Mouse (Mus musculus) midbrain, embryonic 14.5 days (tissue): ENCODE measurements around the gene Il17a. TPM values are rescaled to one million over a fixed set of nuclear protein-coding genes. Genes with fewer than 3 reads are reported as not detected.

Experiments
- ATAC-seq: fragments of 200-750 bp; cut with Nextera tagmentation; 2 replicates; pipeline ENCODE4 v1.8.0; 2017; ENCODE audit warnings: moderate number of reproducible peaks, moderate library complexity; ENCODE audit not compliant: low FRiP score, low TSS enrichment
- DNase-seq: peaks from one replicate; pipeline ENCODE4 v3.0.0-alpha.2; 2015
- H3K27ac ChIP-seq: fragments of 300-500 bp; sonication (generic); replicated peaks from 2 replicates; pipeline ENCODE4 v1.5.1; 2014; ENCODE audit warnings: mild to moderate bottlenecking, low read depth, low read length, moderate library complexity
- H3K27me3 ChIP-seq: fragments of 300-500 bp; sonication (generic); 2 replicates; pipeline ENCODE4 v1.6.1; 2014; ENCODE audit warnings: low read length, control low read depth, mixed read lengths; ENCODE audit not compliant: control insufficient read depth, insufficient read depth
- H3K36me3 ChIP-seq: fragments of 300-500 bp; sonication (generic); 2 replicates; pipeline ENCODE4 v1.6.1; 2014; ENCODE audit warnings: low read length, control low read depth; ENCODE audit not compliant: control insufficient read depth, insufficient read depth
- H3K4me1 ChIP-seq: fragments of 300-500 bp; sonication (generic); 2 replicates; pipeline ENCODE4 v1.6.1; 2014; ENCODE audit warnings: mild to moderate bottlenecking, antibody characterized with exemption, low read length, control low read depth; ENCODE audit not compliant: control insufficient read depth, insufficient read depth
- H3K4me2 ChIP-seq: fragments of 300-500 bp; sonication (generic); 2 replicates; pipeline ENCODE4 v1.6.1; 2014; ENCODE audit warnings: mild to moderate bottlenecking, low read length, moderate library complexity
- H3K4me3 ChIP-seq: fragments of 300-500 bp; sonication (generic); replicated peaks from 2 replicates; pipeline ENCODE4 v1.5.1; 2014; ENCODE audit warnings: low read depth, low read length
- H3K9ac ChIP-seq: fragments of 300-500 bp; sonication (generic); replicated peaks from 2 replicates; pipeline ENCODE4 v1.6.1; 2014; ENCODE audit warnings: mild to moderate bottlenecking, low read length, moderate library complexity
- H3K9me3 ChIP-seq: fragments of 300-500 bp; sonication (generic); 2 replicates; pipeline ENCODE4 v1.6.1; 2016; ENCODE audit warnings: low read length, control low read depth, mixed read lengths; ENCODE audit not compliant: control insufficient read depth
- WGBS: fragments of 180-500 bp; shearing (Covaris S2); extraction: QIAGEN DNeasy Blood & Tissue Kit; methylation state at CpG from one replicate; pipeline ENCODE4 v1.1.7; 2014; 5-methylcytosine and 5-hydroxymethylcytosine counted together
- polyA plus RNA-seq: library from polyadenylated mRNA; unstranded; fragments of >200 nt; fragmentation: Nextera tagmentation; extraction: Ambion mirVana; gene quantifications from 2 replicates; pipeline ENCODE4 v1.2.1, GENCODE M21; 2014

The Il17a gene
- not detected in 2 replicates for polyA plus RNA-seq

DNA sequence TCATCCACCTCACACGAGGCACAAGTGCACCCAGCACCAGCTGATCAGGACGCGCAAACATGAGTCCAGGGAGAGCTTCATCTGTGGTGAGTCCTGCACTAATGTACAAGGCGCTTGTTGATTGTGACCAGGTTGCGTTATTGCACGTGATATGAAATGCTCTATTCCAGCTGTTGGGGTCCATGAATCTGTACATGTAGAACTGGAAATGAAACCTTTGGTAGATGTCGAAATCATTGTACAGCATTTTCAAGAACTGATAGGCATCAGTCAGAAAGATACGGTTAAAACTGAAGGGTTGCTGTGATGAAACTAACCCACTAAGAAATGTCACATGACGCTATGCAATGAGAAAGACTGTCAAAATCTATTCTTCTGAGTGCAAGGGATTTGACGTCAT lies at the start of gene Il17a:
TSS of gene Il17a (plus strand) at position 3 of the 400 bp plus-strand sequence.
- H3K36me3 ChIP-seq, result no peaks in the 10 kb centered on the region
- H3K27ac ChIP-seq, result no peak within 1 kb of the TSS
- H3K9ac ChIP-seq, result no peak within 1 kb of the TSS
- H3K4me1 ChIP-seq, result no peaks in the 10 kb centered on the region
- no peaks in the 10 kb centered on the region for H3K27me3 ChIP-seq
- ATAC-seq (no peak), DNase-seq (no peak)
- no peak within 1 kb of the TSS for H3K4me3 ChIP-seq
- WGBS, result 94% methylated on average over 10 of the region's 10 CpGs
- 0 out of 2 replicates have a peak, but pooled peaks cover 5% of the 10 kb centered on the region for H3K9me3 ChIP-seq
- no peak within 1 kb of the TSS for H3K4me2 ChIP-seq

DNA sequence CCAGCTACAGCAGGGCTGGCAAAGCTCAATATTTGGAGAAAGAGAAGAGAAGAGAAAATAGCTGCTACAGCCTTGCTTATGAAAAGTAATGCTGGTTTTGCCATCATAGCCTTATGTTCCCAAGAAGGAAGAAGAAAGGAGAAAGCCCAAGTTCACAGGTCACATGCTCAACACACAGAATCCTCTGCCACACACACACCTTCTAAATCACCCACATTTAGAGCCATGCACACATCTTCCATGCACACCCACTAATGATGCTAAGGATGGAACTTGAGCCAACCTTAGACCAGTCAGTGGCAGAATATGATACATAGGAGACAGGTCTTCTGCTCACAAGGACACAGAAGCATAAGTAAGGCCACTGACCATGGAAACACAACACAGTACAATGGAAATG lies 47.9 kb upstream of the Il17a start:
- Histone ChIP-seq H3K9ac (no peak overlapping the region), H3K27ac (no peak overlapping the region), H3K36me3 (no peaks in the 10 kb centered on the region), H3K9me3 (no peaks in the 10 kb centered on the region), H3K4me2 (no peak overlapping the region), H3K4me1 (no peaks in the 10 kb centered on the region), H3K4me3 (no peak overlapping the region), H3K27me3 (no peaks in the 10 kb centered on the region)
- ATAC-seq (no peak), DNase-seq (no peak)

DNA sequence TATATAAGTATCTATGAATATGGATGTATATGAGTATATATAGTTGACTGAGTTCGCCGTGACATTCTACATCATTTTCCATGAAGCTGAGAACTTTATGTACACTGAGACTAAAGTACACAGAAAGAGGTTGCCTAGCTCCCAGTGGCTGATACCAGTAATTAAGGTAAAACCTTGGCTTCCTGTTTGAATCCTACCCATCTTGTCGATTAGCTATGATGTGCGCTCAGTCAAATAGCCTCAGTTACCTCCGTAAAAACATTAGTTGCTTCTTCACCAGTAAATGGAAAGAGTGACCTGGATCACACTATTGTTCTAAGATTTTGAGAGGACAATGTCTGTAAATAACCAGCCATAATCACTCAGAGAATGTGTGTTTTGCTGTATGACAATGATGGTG lies 47.3 kb upstream of the Il17a start:
- 96% methylated on average over 5 of the region's 5 CpGs for WGBS
- ATAC-seq (no peak), DNase-seq (no peak)
- Histone ChIP-seq H3K4me1 (no peaks in the 10 kb centered on the region), H3K9ac (no peak overlapping the region), H3K4me2 (no peak overlapping the region), H3K36me3 (no peaks in the 10 kb centered on the region), H3K9me3 (no peaks in the 10 kb centered on the region), H3K27ac (no peak overlapping the region), H3K4me3 (no peak overlapping the region), H3K27me3 (no peaks in the 10 kb centered on the region)

DNA sequence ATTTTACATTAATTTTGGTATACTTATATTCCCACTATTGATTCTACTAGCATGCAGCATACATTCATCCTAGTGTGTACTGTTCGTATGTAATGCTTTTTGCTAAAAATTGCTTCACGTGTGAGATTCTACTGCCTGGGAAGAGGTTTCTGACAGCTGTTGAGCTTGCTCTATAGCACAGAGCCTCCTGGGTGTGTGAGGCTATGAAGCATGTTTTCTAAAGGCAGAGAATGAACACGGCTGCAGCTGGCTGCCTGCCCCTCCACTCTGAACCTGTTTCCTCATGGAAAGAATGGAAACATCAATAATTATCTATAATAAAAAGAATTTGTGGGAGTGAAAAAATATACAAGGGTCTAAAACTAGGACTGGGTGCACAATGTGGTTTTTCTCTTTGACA lies 46.9 kb upstream of the Il17a start:
- Histone ChIP-seq H3K9me3 (no peaks in the 10 kb centered on the region), H3K4me1 (no peaks in the 10 kb centered on the region), H3K36me3 (no peaks in the 10 kb centered on the region), H3K4me3 (no peak overlapping the region), H3K27ac (no peak overlapping the region), H3K4me2 (no peak overlapping the region), H3K27me3 (no peaks in the 10 kb centered on the region), H3K9ac (no peak overlapping the region)
- DNase-seq, result no peak
- no peak for ATAC-seq
- 84% methylated on average over 3 of the region's 3 CpGs for WGBS

DNA sequence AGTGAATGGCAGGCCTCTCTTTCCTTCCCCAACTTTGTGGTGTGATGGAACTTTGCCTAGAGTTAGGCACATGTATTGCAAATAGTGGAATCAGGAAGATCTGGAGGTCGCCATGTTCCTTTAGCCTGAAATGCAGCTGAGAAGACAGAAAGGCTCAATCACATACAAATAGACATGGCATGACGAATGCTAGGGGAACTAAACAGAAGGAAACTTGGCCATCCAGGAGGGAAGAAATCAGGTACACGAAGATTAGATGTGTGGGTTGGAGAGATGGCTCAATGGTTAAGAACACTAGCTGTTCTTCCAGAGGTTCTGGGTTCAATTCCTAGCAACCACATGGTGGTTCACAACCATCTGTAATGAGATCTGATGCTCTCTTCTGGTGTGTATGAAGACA lies 46.3 kb upstream of the Il17a start:
- 91% methylated on average over 3 of the region's 3 CpGs for WGBS
- Histone ChIP-seq H3K27me3 (no peaks in the 10 kb centered on the region), H3K4me2 (no peak overlapping the region), H3K36me3 (no peaks in the 10 kb centered on the region), H3K4me1 (no peaks in the 10 kb centered on the region), H3K27ac (no peak overlapping the region), H3K9me3 (no peaks in the 10 kb centered on the region), H3K9ac (no peak overlapping the region), H3K4me3 (no peak overlapping the region)
- ATAC-seq, result no peak
- no peak for DNase-seq

DNA sequence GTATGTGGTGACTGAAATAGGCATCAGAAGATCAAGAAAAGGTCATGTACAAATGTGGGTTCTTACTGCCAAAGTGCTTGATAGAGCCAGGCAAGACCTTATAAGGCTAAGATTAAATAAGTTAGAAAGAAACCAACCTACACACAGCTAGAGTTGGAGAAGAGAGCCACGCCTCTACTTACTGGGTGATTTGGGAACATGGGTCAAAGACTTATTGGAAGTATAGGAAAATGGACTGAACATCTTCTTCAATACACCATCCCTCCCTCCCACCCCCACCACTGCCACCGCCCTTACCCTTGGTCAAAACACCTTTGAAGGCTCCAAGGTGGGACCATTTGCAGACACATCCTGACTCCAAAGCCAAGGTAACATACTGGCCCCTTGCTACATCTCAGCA lies 45.3 kb upstream of the Il17a start:
- no peak for ATAC-seq
- Histone ChIP-seq H3K27ac (no peak overlapping the region), H3K36me3 (no peaks in the 10 kb centered on the region), H3K4me2 (no peak overlapping the region), H3K4me1 (no peaks in the 10 kb centered on the region), H3K27me3 (no peaks in the 10 kb centered on the region), H3K9me3 (no peaks in the 10 kb centered on the region), H3K9ac (no peak overlapping the region), H3K4me3 (no peak overlapping the region)
- no peak for DNase-seq
- WGBS, result 85% methylated on average over 2 of the region's 2 CpGs

DNA sequence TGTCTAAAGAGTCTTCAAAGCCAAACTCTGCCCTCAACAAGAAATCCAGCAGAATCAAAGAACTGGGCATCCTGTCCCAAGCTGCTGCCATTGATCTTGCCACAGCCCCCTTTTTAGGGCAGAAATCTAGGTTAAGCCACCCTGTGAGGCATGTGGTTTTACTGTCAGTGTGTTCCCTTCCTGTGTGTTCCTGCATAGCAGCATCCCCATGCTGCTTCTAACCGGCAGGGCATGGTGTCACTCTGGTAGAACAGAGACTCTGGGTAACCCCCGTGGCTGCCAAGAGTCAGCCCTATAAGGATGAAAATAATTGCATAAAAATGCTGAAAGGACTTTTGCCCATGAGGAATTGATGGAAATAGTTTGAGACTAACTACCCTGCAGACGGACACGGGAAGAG lies 44.8 kb upstream of the Il17a start:
- DNase-seq (no peak), ATAC-seq (no peak)
- H3K4me3 ChIP-seq, result no peak overlapping the region
- no peaks in the 10 kb centered on the region for H3K36me3 ChIP-seq
- H3K4me1 ChIP-seq, result no peaks in the 10 kb centered on the region
- no peak overlapping the region for H3K4me2 ChIP-seq
- H3K9me3 ChIP-seq, result no peaks in the 10 kb centered on the region
- WGBS, result 95% methylated on average over 4 of the region's 4 CpGs
- H3K27me3 ChIP-seq, result no peaks in the 10 kb centered on the region
- H3K27ac ChIP-seq, result no peak overlapping the region
- H3K9ac ChIP-seq, result no peak overlapping the region

DNA sequence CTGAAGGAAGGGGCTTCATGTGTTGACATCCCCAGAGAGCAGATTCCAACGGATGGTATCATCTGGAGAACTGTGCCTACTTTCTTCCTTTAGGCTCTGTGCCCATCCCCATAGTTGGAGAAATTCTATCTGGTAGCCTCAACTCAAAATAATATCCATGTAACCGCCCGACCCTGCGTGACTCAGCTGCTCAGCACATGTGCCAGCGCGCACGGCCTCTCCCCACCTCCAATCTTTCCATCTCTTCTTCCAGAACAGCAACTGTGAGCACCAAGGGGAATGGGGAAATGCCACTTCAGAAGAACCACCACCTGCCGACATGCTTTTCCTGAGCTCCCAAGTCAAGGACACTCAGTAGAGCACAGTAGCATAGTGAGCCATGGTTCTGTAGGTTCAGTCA lies 39.4 kb upstream of the Il17a start:
- no peak for DNase-seq
- 95% methylated on average over 8 of the region's 8 CpGs for WGBS

DNA sequence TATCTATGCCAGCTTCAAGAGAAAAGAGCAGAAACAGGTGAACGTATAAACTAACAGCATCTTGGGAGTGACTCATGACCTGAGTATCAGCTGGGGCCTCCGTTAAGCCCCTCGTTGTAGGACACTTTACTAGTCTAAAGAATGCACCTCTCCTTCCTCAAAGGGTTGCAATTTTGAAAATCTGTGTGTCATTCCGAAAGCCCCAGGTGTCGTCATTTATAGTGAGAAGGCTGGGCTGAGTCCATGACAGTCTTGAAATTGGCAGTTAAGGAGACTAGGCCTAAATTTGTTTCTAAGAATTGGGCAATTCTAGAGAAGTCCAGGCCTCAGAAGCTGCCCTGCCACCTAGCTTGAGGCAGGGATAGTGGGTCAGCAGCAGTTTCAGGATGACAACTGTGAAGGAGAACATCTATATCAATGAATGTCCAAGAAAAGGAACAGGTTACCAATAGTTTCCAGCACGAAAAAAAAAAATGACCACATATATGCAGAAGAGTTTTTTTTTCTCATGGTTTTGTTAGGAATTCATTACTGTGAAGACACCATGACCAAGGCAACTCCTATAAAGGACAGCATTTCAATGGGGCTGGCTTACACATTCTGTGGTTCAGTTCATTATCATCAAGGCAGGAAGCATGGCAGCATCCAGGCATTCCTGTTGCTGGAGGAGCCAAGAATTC lies 36.9 kb upstream of the Il17a start:
- Histone ChIP-seq H3K27ac (no peak overlapping the region), H3K36me3 (no peaks in the 10 kb centered on the region), H3K9me3 (no peaks in the 10 kb centered on the region), H3K4me2 (no peak overlapping the region), H3K4me1 (no peaks in the 10 kb centered on the region), H3K9ac (no peak overlapping the region), H3K27me3 (no peaks in the 10 kb centered on the region), H3K4me3 (no peak overlapping the region)
- WGBS, result 89% methylated on average over 6 of the region's 6 CpGs
- ATAC-seq, result no peak
- no peak for DNase-seq

More for the DNA sequence above, 39.4 kb upstream of the Il17a start:
- no peak overlapping the region for H3K4me3 ChIP-seq
- H3K4me2 ChIP-seq, result no peak overlapping the region
- ATAC-seq, result no peak
- no peak overlapping the region for H3K9ac ChIP-seq
- no peaks in the 10 kb centered on the region for H3K27me3 ChIP-seq
- H3K9me3 ChIP-seq, result no peaks in the 10 kb centered on the region
- H3K4me1 ChIP-seq, result no peaks in the 10 kb centered on the region
- no peaks in the 10 kb centered on the region for H3K36me3 ChIP-seq
- H3K27ac ChIP-seq, result no peak overlapping the region
